Mouse (Mus musculus) midbrain, embryonic 16.5 days (tissue): ENCODE data around the gene Stac3. TPM values are rescaled to one million over a fixed set of nuclear protein-coding genes. Genes with fewer than 3 reads are reported as not detected.

Experiments used
- ATAC-seq: fragments of 200-750 bp; cut with Nextera tagmentation; 2 replicates; pipeline ENCODE4 v1.8.0; 2017; ENCODE audit warnings: moderate TSS enrichment
- H3K27ac ChIP-seq: fragments of 300-500 bp; sonication (generic); 2 replicates; pipeline ENCODE4 v1.5.1; 2014; ENCODE audit warnings: mild to moderate bottlenecking, low read length, mixed read lengths
- H3K27me3 ChIP-seq: fragments of 300-500 bp; sonication (generic); 2 replicates; pipeline ENCODE4 v1.6.1; 2014; ENCODE audit warnings: low read depth, low read length, mixed read lengths; ENCODE audit not compliant: control insufficient read depth, insufficient read depth
- H3K36me3 ChIP-seq: fragments of 300-500 bp; sonication (generic); 2 replicates; pipeline ENCODE4 v1.6.1; 2014; ENCODE audit warnings: mild to moderate bottlenecking, low read length, moderate library complexity, mixed read lengths; ENCODE audit not compliant: control insufficient read depth, insufficient read depth
- H3K4me1 ChIP-seq: fragments of 300-500 bp; sonication (generic); 2 replicates; pipeline ENCODE4 v1.6.1; 2014; ENCODE audit warnings: mild to moderate bottlenecking, low read length, mixed read lengths; ENCODE audit not compliant: control insufficient read depth, insufficient read depth
- H3K4me2 ChIP-seq: fragments of 300-500 bp; sonication (generic); 2 replicates; pipeline ENCODE4 v1.6.1; 2014; ENCODE audit warnings: mild to moderate bottlenecking, low read length, mixed read lengths
- H3K4me3 ChIP-seq: fragments of 300-500 bp; sonication (generic); 2 replicates; pipeline ENCODE4 v1.5.1; 2014; ENCODE audit warnings: low read depth, mild to moderate bottlenecking, low read length, moderate library complexity, mixed read lengths
- H3K9ac ChIP-seq: fragments of 300-500 bp; sonication (generic); 2 replicates; pipeline ENCODE4 v1.6.1; 2014; ENCODE audit warnings: low read depth, low read length, mixed read lengths
- H3K9me3 ChIP-seq: fragments of 300-500 bp; sonication (generic); replicated peaks from 2 replicates; pipeline ENCODE4 v1.6.1; 2014; ENCODE audit warnings: mild to moderate bottlenecking, low read length, mixed read lengths; ENCODE audit not compliant: control insufficient read depth, poor library complexity, severe bottlenecking
- WGBS: fragments of 180-500 bp; shearing (Covaris S2); extraction: QIAGEN DNeasy Blood & Tissue Kit; methylation state at CpG from one replicate; pipeline ENCODE4 v1.1.7; 2014; 5-methylcytosine and 5-hydroxymethylcytosine counted together
- polyA plus RNA-seq: library from polyadenylated mRNA; unstranded; fragments of >200 nt; fragmentation: Nextera tagmentation; extraction: Ambion mirVana; gene quantifications from 2 replicates; pipeline ENCODE4 v1.2.1, GENCODE M21; 2015

The Stac3 gene
- polyA plus RNA-seq, 1 experiment from 2014 or later = 1.3 TPM

DNA sequence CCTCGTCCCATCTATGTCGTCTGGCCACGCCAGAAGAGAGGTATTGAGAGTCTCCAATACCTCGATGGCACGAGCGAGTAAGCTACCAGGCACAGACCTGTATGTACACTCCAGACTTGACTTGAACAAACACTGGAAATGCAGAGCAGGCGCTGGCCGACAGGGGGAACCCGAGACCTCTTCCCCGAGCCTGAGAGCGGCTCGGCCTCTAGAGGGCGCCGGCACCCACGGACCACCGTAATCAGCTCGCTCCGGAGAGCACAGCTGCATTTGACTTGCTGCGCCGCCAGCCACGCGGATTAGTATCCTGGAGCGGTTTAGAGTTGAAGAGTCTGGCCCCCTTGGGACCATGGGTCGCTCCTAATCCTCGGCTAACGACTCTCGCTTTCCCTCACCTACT is 11.3 kb downstream of the Stac3 start:
- peak overlapping the region; percentile 89 for H3K9ac ChIP-seq
- peaks cover 6% of the 10 kb centered on the region for H3K27me3 ChIP-seq
- WGBS = under 1% methylated on average over 27 of the region's 27 CpGs
- H3K4me3 ChIP-seq = peak overlapping the region; percentile 48
- ATAC-seq = peak; percentile 37
- no peaks in the 10 kb centered on the region for H3K9me3 ChIP-seq
- H3K27ac ChIP-seq = peak overlapping the region; percentile 99
- H3K4me1 ChIP-seq = peaks cover 59% of the 10 kb centered on the region
- H3K4me2 ChIP-seq = peak overlapping the region; percentile 96
- H3K36me3 ChIP-seq = peaks cover 1% of the 10 kb centered on the region; the same call in 1 of the 2 replicates

DNA sequence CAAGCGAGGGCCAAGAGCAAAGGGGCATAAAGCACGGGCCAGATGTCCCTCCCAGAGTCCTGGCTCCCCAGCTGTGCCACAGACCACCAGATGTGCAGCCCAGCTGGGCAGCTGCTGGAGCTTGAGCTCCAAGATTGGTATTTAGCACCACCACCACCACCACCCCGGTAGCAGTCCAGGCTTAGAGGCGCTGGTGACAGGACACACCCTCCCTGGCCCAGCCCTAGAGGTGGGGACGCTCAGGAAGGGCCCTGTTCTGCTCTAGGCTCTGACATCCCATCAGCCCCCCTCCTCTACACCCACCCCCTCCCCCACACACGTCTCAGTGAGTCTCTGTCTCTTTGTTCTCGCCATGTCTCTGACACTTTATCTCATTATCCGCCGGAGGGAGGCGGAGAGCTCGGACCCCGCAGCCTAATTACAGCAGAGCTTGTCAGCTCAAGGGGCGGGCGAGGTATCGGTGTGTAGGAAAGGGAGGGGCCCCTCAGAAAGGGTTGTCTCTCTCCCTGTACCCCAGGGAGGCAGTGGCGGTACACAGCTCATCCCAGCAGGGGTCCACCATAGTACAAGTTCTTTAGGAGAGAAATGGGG is 12.1 kb downstream of the Stac3 start:
- Histone ChIP-seq H3K9me3 (no peaks in the 10 kb centered on the region), H3K9ac (peak overlapping the region; percentile 38), H3K27ac (peak overlapping the region; percentile 82), H3K27me3 (peaks cover 6% of the 10 kb centered on the region), H3K4me1 (peaks cover 56% of the 10 kb centered on the region), H3K36me3 (peaks cover 4% of the 10 kb centered on the region; the same call in 1 of the 2 replicates), H3K4me3 (peak overlapping the region; percentile 5), H3K4me2 (peak overlapping the region; percentile 96)
- ATAC-seq = no peak
- 3% methylated on average over 16 of the region's 16 CpGs for WGBS

DNA sequence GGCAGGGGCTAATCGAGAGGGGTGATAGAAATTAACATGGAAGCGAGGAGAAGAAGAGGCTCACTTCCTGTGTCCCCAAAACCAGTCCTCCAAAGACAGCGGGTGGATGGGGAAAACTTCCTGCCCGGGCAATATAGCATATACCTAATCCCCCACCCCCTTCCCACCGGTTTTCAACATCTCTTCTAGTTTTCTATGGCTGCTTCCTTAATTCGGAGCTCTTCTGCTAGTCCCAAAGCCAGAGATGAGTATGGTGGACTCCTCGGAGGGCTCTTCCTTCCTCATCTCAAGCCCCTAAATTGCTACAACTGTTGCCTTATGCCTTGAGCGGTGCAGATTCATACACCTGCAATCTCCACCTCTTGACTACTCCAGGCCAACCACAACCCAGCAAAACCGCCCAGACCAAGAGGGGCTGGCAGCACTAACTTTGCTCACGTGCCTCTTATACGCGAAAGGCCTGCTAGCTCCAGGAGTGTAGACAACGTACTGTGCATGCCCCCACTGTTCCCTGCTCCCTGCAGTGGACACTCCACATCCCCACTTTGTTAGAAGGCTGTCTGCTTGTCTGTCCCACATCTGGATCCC is 12.7 kb downstream of the Stac3 start:
- ATAC-seq = no peak
- Histone ChIP-seq H3K4me1 (peaks cover 54% of the 10 kb centered on the region), H3K4me3 (no peak overlapping the region), H3K9me3 (no peaks in the 10 kb centered on the region), H3K36me3 (peaks cover 4% of the 10 kb centered on the region; the same call in 1 of the 2 replicates), H3K27ac (no peak overlapping the region), H3K4me2 (peak overlapping the region; percentile 96), H3K27me3 (peaks cover 6% of the 10 kb centered on the region), H3K9ac (peak overlapping the region; percentile 38; the same call in 1 of the 2 replicates)
- WGBS = 15% methylated on average over 13 of the region's 13 CpGs

DNA sequence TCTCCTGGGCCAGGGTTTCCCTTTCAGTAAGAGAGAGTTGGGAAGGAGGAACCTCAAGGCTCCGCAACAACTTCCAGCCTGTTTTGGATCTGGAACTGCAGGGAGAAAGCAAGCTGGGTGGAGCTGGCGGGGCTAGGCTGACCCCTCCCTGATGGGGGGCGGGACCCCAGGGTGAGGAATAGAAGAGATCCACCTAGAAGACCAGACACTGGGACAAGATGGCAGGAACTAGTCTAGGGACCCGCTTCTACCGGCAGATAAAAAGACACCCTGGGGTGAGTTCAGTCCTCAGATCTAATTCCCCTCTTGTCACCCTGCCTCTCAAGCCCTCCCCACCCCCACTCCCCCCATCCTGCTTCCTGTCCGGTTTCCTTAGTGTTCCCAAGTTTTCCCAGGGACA is 13.3 kb downstream of the Stac3 start, which contains the start of gene Ndufa4l2:
Gene Ndufa4l2, plus strand, starts transcription at position 204 of the 400 bp plus-strand sequence.
- Histone ChIP-seq H3K27me3 (peaks cover 6% of the 10 kb centered on the region), H3K4me3 (peak within 1 kb of the TSS; percentile 5), H3K4me2 (peak within 1 kb of the TSS; percentile 96), H3K4me1 (peaks cover 50% of the 10 kb centered on the region), H3K27ac (no peak within 1 kb of the TSS; the same call in 1 of the 2 replicates), H3K36me3 (peaks cover 4% of the 10 kb centered on the region; the same call in 1 of the 2 replicates), H3K9ac (peak within 1 kb of the TSS; percentile 38; the same call in 1 of the 2 replicates), H3K9me3 (no peaks in the 10 kb centered on the region)
- ATAC-seq = no peak
- WGBS = 13% methylated on average over 6 of the region's 6 CpGs

DNA sequence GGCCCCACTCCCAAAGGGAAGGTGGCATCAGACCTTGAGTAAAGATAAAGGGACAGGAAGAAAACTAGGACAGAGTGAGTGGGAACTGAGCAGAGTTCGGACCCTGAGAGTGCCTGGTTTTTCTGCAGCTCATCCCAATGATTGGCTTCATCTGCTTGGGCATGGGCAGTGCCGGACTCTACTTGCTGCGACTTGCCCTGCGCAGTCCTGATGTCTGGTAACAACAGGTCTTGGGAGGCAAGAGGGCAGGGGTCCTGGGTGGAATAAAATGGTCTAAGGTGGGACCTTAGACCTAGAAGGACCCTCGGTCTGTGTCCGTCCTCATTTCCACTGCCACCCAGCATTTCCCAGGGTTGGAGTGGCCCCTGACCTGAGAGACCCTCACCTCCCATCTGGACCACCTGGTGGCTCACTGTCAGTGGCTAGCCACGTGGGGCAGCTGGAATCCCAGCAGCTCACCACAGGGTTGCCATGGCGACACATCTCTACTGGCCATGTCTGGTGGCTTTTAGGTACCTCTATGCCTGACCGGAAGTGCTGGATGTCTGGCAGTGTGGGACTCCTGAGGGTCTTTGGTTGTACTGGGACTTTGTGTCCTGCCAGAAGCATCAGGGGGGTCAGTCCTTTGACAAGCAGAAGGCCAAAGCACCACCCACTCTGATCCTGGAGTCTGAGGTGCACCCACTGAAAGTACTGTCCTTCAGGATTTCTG is 13.9 kb downstream of the Stac3 start:
- H3K9ac ChIP-seq = no peak overlapping the region
- no peak overlapping the region for H3K4me2 ChIP-seq
- H3K36me3 ChIP-seq = peaks cover 4% of the 10 kb centered on the region; the same call in 1 of the 2 replicates
- H3K9me3 ChIP-seq = no peaks in the 10 kb centered on the region
- H3K27ac ChIP-seq = no peak overlapping the region
- peaks cover 6% of the 10 kb centered on the region for H3K27me3 ChIP-seq
- no peak for ATAC-seq
- H3K4me1 ChIP-seq = peaks cover 44% of the 10 kb centered on the region
- 0 out of 2 replicates have a peak overlapping the region, but pooled peaks have one; percentile 5 for H3K4me3 ChIP-seq
- WGBS = 25% methylated on average over 9 of the region's 9 CpGs

DNA sequence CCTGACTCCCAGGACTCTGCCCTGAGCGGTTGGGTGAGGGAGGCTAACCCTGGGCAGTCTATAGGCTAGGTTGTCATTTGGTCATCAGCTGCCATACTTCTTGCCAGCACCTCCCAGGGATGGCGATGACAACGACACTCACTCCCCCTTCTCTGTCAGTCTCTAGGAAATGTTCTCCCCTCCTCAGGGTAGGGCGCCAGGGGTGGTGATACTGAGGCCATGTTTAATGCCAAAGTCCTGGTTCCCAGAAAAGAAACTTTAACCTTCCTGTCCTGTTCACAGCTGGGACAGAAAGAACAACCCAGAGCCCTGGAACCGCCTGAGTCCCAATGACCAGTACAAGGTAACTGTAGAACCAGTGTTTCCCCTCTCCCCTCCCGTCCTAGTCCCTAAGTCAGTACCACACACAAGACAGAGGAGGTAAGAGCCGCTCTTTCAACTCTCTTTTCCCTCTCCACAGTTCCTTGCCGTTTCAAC is 14.5 kb downstream of the Stac3 start:
- peaks cover 41% of the 10 kb centered on the region for H3K4me1 ChIP-seq
- H3K9ac ChIP-seq = no peak overlapping the region
- WGBS = 23% methylated on average over 8 of the region's 8 CpGs
- H3K9me3 ChIP-seq = no peaks in the 10 kb centered on the region
- peaks cover 6% of the 10 kb centered on the region for H3K27me3 ChIP-seq
- H3K36me3 ChIP-seq = peaks cover 4% of the 10 kb centered on the region; the same call in 1 of the 2 replicates
- ATAC-seq = no peak
- H3K27ac ChIP-seq = no peak overlapping the region
- no peak overlapping the region for H3K4me2 ChIP-seq
- H3K4me3 ChIP-seq = no peak overlapping the region

DNA sequence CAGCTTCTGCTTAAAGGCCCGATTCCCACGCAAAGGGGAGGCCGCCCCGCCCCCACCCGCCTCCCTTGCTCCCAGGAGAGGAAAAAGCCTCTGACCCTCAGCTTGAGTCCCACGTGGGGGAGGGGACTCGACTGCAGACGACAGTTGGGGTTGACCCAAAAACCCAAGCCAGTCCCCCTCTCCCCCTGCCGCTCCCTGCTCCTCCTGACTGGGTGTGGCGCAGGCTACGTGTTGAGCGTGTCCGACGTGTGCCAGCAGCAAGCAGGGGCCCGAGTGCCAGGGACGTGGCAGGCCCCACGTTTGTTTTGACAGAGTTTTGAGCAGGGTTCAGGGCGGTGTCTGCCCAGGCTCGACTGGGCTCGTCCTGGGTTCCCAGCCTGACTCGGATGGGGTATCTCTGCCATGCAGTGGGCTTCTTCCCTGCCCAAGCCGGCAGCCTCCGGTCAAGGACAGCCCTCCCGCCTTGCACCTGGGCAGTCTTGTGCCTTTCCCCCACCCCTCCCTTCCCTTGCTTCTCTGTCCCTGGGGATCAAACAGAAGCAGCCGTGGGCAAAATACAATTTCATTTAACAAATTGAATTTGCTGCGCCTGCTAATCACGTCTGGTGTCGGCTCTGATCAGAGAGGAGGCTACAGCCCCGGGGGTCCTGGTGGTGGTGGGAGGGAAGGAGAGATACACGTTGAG is 15.2 kb downstream of the Stac3 start:
- peaks cover 6% of the 10 kb centered on the region for H3K27me3 ChIP-seq
- no peaks in the 10 kb centered on the region for H3K9me3 ChIP-seq
- H3K4me2 ChIP-seq = peak overlapping the region; percentile 19; the same call in 1 of the 2 replicates
- H3K4me3 ChIP-seq = no peak overlapping the region
- H3K9ac ChIP-seq = peak overlapping the region; percentile 1; the same call in 1 of the 2 replicates
- no peak for ATAC-seq
- peaks cover 44% of the 10 kb centered on the region for H3K4me1 ChIP-seq
- H3K36me3 ChIP-seq = peaks cover 4% of the 10 kb centered on the region; the same call in 1 of the 2 replicates
- 4% methylated on average over 30 of the region's 30 CpGs for WGBS
- no peak overlapping the region for H3K27ac ChIP-seq

DNA sequence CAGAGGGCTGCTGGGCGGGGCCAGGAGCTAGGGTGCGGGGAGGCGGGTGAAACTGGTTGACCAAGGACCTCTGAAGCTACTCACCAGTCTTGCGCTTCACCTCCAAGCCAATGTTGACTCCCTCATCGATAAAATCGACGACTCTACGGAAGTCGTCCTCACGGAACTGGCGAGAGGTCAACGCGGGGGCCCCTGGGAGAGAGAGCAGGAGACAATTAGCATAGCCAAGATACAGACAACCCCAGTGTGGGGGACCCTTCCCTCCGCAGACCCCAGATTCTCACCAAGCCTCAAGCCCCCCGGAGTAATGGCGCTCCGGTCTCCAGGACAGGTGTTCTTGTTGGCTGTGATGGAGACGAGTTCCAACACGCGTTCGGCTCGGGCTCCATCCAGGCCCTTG is 16.5 kb downstream of the Stac3 start:
- Histone ChIP-seq H3K4me3 (no peak overlapping the region), H3K4me1 (peaks cover 40% of the 10 kb centered on the region), H3K4me2 (no peak overlapping the region), H3K36me3 (peaks cover 4% of the 10 kb centered on the region; the same call in 1 of the 2 replicates), H3K9me3 (no peaks in the 10 kb centered on the region), H3K27me3 (peaks cover 6% of the 10 kb centered on the region), H3K9ac (no peak overlapping the region), H3K27ac (no peak overlapping the region)
- WGBS = 97% methylated on average over 22 of the region's 22 CpGs
- no peak for ATAC-seq
